Mouse (Mus musculus): ENCODE measurements around the gene Gm21983. TPM values are rescaled to one million over a fixed set of nuclear protein-coding genes. Genes with fewer than 3 reads are reported as not detected.

Gm21983 gene
- total and polyA plus RNA-seq, 3 experiments: 0.22 TPM; not detected in 2

DNA sequence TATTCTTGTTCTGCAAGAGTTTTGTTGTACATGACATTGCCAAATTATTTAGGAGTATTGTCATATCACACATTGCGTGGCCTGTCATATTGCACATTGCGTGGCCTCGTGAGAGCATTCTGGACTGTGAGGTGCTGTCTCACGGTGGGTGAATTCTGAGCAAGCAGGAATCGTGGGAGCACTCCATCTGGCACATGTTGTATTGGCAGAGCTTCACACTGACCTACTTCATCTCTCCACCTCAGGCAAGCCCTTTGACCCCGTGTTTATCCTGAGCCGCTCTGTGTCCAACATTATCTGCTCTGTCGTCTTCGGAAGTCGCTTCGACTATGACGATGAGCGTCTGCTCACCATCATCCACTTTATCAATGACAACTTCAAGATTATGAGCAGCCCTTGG lies 51.9 kb downstream of the Gm21983 start:
- Histone ChIP-seq H3K27me3 (ENCODE audit: control insufficient read depth in 1 of 2, insufficient read depth in 2 of 2, low read length in 2 of 2) (no peaks in the 10 kb centered on the region), H3K9me3 (replicated peaks; ENCODE audit: insufficient read depth, low read length) (no peaks in the 10 kb centered on the region)
- TF ChIP-seq TCF12 (IDR thresholded peaks at IDR 0.05; ENCODE audit: low read depth, low read length) (no peak), POLR2AphosphoS5 (IDR thresholded peaks at IDR 0.05; ENCODE audit: borderline replicate concordance, low read depth, low read length) (no peak), MXI1 (IDR thresholded peaks at IDR 0.05; ENCODE audit: low read depth, low read length) (no peak), CHD2 (IDR thresholded peaks at IDR 0.05; ENCODE audit: low read length) (no peak), ZC3H11A (IDR thresholded peaks at IDR 0.05; ENCODE audit: low read depth, low read length) (no peak), CTCF (IDR thresholded peaks at IDR 0.05 in 2 of 3, conservative IDR thresholded peaks at IDR 0.05 in 1 of 3; ENCODE audit: control insufficient read depth in 1 of 3, insufficient read depth in 1 of 3, low read depth in 2 of 3, low read length in 3 of 3, poor library complexity in 1 of 3, severe bottlenecking in 1 of 3) (no peak), MYB (IDR thresholded peaks at IDR 0.05; ENCODE audit: low read depth, low read length) (no peak), USF1 (IDR thresholded peaks at IDR 0.05; ENCODE audit: low read depth, low read length) (no peak), ZMIZ1 (IDR thresholded peaks at IDR 0.05; ENCODE audit: low read depth, low read length) (no peak), TAL1 (IDR thresholded peaks at IDR 0.05; ENCODE audit: low read length) (no peak), POLR2AphosphoS2 (IDR thresholded peaks at IDR 0.05; ENCODE audit: low read length) (no peak), USF2 (IDR thresholded peaks at IDR 0.05; ENCODE audit: borderline replicate concordance in 1 of 2, insufficient read depth in 1 of 2, low read depth in 1 of 2, low read length in 2 of 2) (no peak), SIN3A (IDR thresholded peaks at IDR 0.05; ENCODE audit: low read length) (no peak), HCFC1 (IDR thresholded peaks at IDR 0.05; ENCODE audit: low read depth, low read length) (no peak), BHLHE40 (IDR thresholded peaks at IDR 0.05; ENCODE audit: borderline replicate concordance, low read depth, low read length) (no peak), MAZ (IDR thresholded peaks at IDR 0.05; ENCODE audit: low read depth, low read length) (no peak), ETS1 (IDR thresholded peaks at IDR 0.05; ENCODE audit: low read depth, low read length) (no peak), MAX (IDR thresholded peaks at IDR 0.05; ENCODE audit: low read length) (no peak), KAT2A (conservative IDR thresholded peaks at IDR 0.05; ENCODE audit: low read depth, low read length) (no peak), E2F4 (IDR thresholded peaks at IDR 0.05; ENCODE audit: borderline replicate concordance, low read depth, low read length) (no peak)

DNA sequence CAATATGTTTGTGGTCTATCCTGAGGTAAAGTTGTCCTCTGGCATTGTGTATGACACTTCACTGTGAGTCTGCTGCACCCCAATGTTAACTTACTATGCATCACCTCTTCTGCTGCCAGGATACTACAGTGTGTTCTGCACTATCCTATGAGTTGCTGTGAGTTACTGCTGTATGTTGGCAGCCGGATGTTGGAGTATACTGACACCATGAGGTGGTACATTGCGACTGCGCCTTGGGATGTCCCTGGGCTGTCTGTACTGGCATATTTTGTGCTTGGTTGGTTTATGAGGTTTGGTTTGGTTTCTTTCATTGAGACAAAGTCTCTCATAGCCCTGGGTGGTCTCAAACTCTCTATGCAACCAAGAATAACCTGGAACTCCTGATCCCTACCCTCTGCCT lies 52.7 kb downstream of the Gm21983 start:
- Histone ChIP-seq H3K9ac (ENCODE audit: control insufficient read depth, low read depth, low read length, poor library complexity, severe bottlenecking) (no peak overlapping the region), H3K4me1 (ENCODE audit: control insufficient read depth in 1 of 2, insufficient read depth in 2 of 2, low read length in 2 of 2) (no peaks in the 10 kb centered on the region), H3K79me2 (ENCODE audit: control insufficient read depth, insufficient read depth, low read length, poor library complexity) (no peaks in the 10 kb centered on the region), H3K27ac (ENCODE audit: control insufficient read depth, low read depth, low read length) (no peak overlapping the region), H3K27me3 (ENCODE audit: control insufficient read depth in 1 of 2, insufficient read depth in 2 of 2, low read length in 2 of 2) (no peaks in the 10 kb centered on the region), H3K9me3 (replicated peaks; ENCODE audit: insufficient read depth, low read length) (no peaks in the 10 kb centered on the region), H3K36me3 (ENCODE audit: control insufficient read depth in 1 of 2, insufficient read depth in 2 of 2, low read length in 2 of 2) (no peaks in the 10 kb centered on the region), H3K4me3 (ENCODE audit: control insufficient read depth in 1 of 2, insufficient read depth in 1 of 2, low read depth in 2 of 2, low read length in 2 of 2) (no peak overlapping the region)
- no peak for TF ChIP-seq ELF1 (IDR thresholded peaks at IDR 0.05; ENCODE audit: low read depth, low read length)
- no peak for TF ChIP-seq ETS1 (IDR thresholded peaks at IDR 0.05; ENCODE audit: low read depth, low read length)
- TF ChIP-seq SMC3 (IDR thresholded peaks at IDR 0.05; ENCODE audit: low read depth, low read length): peak; percentile 52; the same call in 1 of the 2 replicates
- TF ChIP-seq CTCF (IDR thresholded peaks at IDR 0.05 in 2 of 3, conservative IDR thresholded peaks at IDR 0.05 in 1 of 3; ENCODE audit: control insufficient read depth in 1 of 3, insufficient read depth in 1 of 3, low read depth in 2 of 3, low read length in 3 of 3, poor library complexity in 1 of 3, severe bottlenecking in 1 of 3): peak; percentile 40 to 60 (median 54); a peak in 5 of 6 replicates
- no peak for TF ChIP-seq ZMIZ1 (IDR thresholded peaks at IDR 0.05; ENCODE audit: low read depth, low read length)
- no peak for TF ChIP-seq MYC (IDR thresholded peaks at IDR 0.05; ENCODE audit: low read depth, low read length)
- TF ChIP-seq ZC3H11A (IDR thresholded peaks at IDR 0.05; ENCODE audit: low read depth, low read length): peak; percentile 27; the same call in 1 of the 2 replicates
- TF ChIP-seq RAD21 (IDR thresholded peaks at IDR 0.05; ENCODE audit: low read depth, low read length): peak; percentile 63
- no peak for TF ChIP-seq NELFE (IDR thresholded peaks at IDR 0.05; ENCODE audit: low read depth, low read length)
- DNase-seq (ENCODE audit: low read depth, low spot score): peak; percentile 33

More for the DNA sequence above, 51.9 kb downstream of the Gm21983 start:
- no peak overlapping the region for H3K27ac ChIP-seq (ENCODE audit: control insufficient read depth, low read depth, low read length)
- no peak overlapping the region for H3K4me3 ChIP-seq (ENCODE audit: control insufficient read depth in 1 of 2, insufficient read depth in 1 of 2, low read depth in 2 of 2, low read length in 2 of 2)
- H3K4me1 ChIP-seq (ENCODE audit: control insufficient read depth in 1 of 2, insufficient read depth in 2 of 2, low read length in 2 of 2): no peaks in the 10 kb centered on the region
- DNase-seq (ENCODE audit: low read depth, low spot score): no peak
- no peaks in the 10 kb centered on the region for H3K36me3 ChIP-seq (ENCODE audit: control insufficient read depth in 1 of 2, insufficient read depth in 2 of 2, low read length in 2 of 2)
- no peak overlapping the region for H3K9ac ChIP-seq (ENCODE audit: control insufficient read depth, low read depth, low read length, poor library complexity, severe bottlenecking)
- no peaks in the 10 kb centered on the region for H3K79me2 ChIP-seq (ENCODE audit: control insufficient read depth, insufficient read depth, low read length, poor library complexity)
